Mouse (Mus musculus): ENCODE measurements around the gene Gm17349. TPM values are rescaled to one million over a fixed set of nuclear protein-coding genes. Genes with fewer than 3 reads are reported as not detected.

Gm17349 gene
- polyA plus RNA-seq, 1 experiment from 2014 or later: not detected

DNA sequence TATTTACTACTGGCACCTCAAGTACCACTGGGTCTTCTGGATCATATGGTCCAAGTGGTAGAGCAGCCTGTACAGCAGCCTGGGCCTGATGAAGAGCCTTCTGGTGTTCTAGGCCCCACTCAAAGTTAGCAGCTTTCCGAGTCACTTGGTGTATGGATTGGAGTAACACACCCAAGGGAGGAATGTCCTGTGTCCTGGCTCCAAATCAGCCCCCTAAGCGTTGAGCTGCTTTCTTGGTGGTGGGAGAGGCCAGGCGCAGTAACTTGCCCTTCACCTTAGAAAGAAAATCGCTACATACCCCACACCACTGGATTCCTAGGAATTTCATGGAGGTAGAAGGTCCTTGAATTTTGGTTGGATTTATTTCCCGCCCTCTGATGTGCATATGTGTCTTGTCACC lies 21.1 kb downstream of the Gm17349 start:
- Histone ChIP-seq H3K27me3 (ENCODE audit: control insufficient read depth, insufficient read depth, low read length) (no peaks in the 10 kb centered on the region), H3K4me1 (ENCODE audit: control insufficient read depth, insufficient read depth, low read length) (no peaks in the 10 kb centered on the region), H3K4me2 (ENCODE audit: low read depth, low read length) (no peak overlapping the region), H3K36me3 (replicated peaks; ENCODE audit: control insufficient read depth, insufficient read depth, low read depth, low read length) (no peaks in the 10 kb centered on the region), H3K9me3 (replicated peaks; ENCODE audit: control insufficient read depth, low read length) (no peaks in the 10 kb centered on the region), H3K9ac (replicated peaks; ENCODE audit: low read length) (no peak overlapping the region), H3K4me3 (ENCODE audit: low read depth, low read length) (no peak overlapping the region), H3K27ac (replicated peaks; ENCODE audit: low read depth, low read length) (no peak overlapping the region)
- no peak for DNase-seq (ENCODE audit: low spot score)
- no peak for ATAC-seq (replicated peaks; ENCODE audit: insufficient number of reproducible peaks, low FRiP score, low TSS enrichment, low read depth)
- WGBS: 88% methylated on average over 5 of the region's 5 CpGs

DNA sequence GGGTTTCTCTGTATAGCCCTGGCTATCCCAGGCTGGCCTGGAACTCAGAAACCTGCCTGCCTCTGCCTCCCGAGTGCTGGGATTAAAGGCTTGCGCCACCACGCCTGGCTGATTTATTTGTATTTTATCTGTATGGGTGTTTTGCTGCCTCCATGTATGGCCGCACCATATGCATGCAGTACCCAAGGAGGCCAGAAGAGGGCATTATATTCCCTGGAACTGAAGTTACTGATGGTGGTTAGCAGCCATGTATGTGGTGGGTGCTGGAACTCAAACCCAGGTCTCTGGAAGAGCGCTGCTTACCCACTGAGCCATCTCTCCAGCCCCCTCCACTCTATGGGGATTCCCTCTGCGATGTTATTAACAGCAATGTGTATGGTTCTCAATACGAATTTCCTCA lies 22.4 kb downstream of the Gm17349 start:
- no peak overlapping the region for H3K4me3 ChIP-seq (ENCODE audit: low read depth, low read length)
- DNase-seq (ENCODE audit: low spot score): no peak
- ATAC-seq (replicated peaks; ENCODE audit: insufficient number of reproducible peaks, low FRiP score, low TSS enrichment, low read depth): no peak

DNA sequence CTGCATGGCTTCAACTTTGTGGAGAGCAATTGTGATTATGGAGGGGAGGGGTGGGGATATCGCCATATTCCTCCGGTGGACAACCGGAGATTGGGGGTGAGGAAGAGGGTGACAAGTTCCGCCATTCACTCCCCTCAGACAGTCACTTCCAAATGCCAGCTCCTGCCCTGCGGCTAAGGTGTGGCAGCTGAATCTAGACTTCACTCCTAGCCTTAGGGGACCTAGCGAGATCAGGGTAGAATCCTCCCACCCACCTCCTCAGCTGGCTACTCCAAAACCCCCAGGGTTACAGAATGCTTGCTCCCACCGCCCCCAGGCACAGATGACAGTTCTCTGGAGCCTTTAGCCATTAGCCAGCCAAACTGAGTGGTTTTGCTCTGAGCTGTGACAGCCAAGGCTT lies 26.3 kb downstream of the Gm17349 start:
- no peak overlapping the region for H3K27ac ChIP-seq (replicated peaks; ENCODE audit: low read depth, low read length)
- no peak for DNase-seq (ENCODE audit: low spot score)
- H3K4me3 ChIP-seq (ENCODE audit: low read depth, low read length): no peak overlapping the region
- no peak for ATAC-seq (replicated peaks; ENCODE audit: insufficient number of reproducible peaks, low FRiP score, low TSS enrichment, low read depth)
- no peaks in the 10 kb centered on the region; the same call in 1 of the 2 replicates for H3K4me1 ChIP-seq (ENCODE audit: control insufficient read depth, insufficient read depth, low read length)
- no peak overlapping the region for H3K4me2 ChIP-seq (ENCODE audit: low read depth, low read length)
- H3K9ac ChIP-seq (replicated peaks; ENCODE audit: low read length): no peak overlapping the region
- 57% methylated on average over 7 of the region's 7 CpGs for WGBS
- H3K27me3 ChIP-seq (ENCODE audit: control insufficient read depth, insufficient read depth, low read length): no peaks in the 10 kb centered on the region
- H3K36me3 ChIP-seq (replicated peaks; ENCODE audit: control insufficient read depth, insufficient read depth, low read depth, low read length): no peaks in the 10 kb centered on the region
- H3K9me3 ChIP-seq (replicated peaks; ENCODE audit: control insufficient read depth, low read length): no peaks in the 10 kb centered on the region

More for the DNA sequence above, 22.4 kb downstream of the Gm17349 start:
- H3K27ac ChIP-seq (replicated peaks; ENCODE audit: low read depth, low read length): no peak overlapping the region
- H3K4me2 ChIP-seq (ENCODE audit: low read depth, low read length): no peak overlapping the region
- H3K4me1 ChIP-seq (ENCODE audit: control insufficient read depth, insufficient read depth, low read length): no peaks in the 10 kb centered on the region
- 93% methylated on average over 7 of the region's 7 CpGs for WGBS
- no peaks in the 10 kb centered on the region for H3K36me3 ChIP-seq (replicated peaks; ENCODE audit: control insufficient read depth, insufficient read depth, low read depth, low read length)
- no peaks in the 10 kb centered on the region for H3K27me3 ChIP-seq (ENCODE audit: control insufficient read depth, insufficient read depth, low read length)
- H3K9me3 ChIP-seq (replicated peaks; ENCODE audit: control insufficient read depth, low read length): no peaks in the 10 kb centered on the region
- H3K9ac ChIP-seq (replicated peaks; ENCODE audit: low read length): no peak overlapping the region

DNA sequence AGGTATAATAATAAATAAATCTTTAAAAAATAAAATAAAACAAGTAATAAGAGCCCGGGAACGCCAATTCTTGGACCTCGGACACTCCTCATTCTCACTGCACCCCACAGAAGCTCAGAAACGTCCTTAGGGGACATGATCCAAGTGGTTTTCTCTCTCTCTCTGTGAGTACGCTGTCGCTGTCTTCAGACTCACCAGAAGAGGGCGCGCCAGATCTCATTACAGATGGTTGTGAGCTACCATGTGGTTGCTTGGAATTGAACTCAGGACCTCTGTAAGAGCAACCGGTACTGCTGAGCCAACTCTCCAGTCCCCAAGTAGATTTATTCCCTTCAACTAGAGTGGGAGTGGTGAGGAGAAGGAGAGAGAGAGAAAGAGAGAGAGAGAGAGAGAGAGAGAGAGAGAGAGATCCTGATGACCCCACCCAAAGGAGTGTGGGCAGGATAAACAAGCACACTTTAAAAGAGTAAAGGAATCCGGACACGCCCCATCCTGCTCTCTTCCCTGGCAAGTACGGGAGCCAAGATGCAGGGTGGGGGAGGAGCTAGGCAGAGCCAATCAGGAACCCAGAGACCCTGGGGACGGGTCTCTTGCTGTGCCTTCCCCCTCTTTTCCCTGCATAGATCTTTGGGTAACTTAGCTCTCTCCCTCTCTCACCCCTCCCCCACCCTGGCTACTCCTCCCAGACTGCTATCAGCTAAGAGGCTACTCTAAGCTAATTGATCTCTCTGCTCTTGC lies 27.1 kb downstream of the Gm17349 start:
- no peak overlapping the region for H3K27ac ChIP-seq (replicated peaks; ENCODE audit: low read depth, low read length)
- no peaks in the 10 kb centered on the region for H3K36me3 ChIP-seq (replicated peaks; ENCODE audit: control insufficient read depth, insufficient read depth, low read depth, low read length)
- H3K9ac ChIP-seq (replicated peaks; ENCODE audit: low read length): no peak overlapping the region
- no peak overlapping the region for H3K4me2 ChIP-seq (ENCODE audit: low read depth, low read length)
- no peaks in the 10 kb centered on the region for H3K27me3 ChIP-seq (ENCODE audit: control insufficient read depth, insufficient read depth, low read length)
- 12% methylated on average over 13 of the region's 13 CpGs for WGBS
- ATAC-seq (replicated peaks; ENCODE audit: insufficient number of reproducible peaks, low FRiP score, low TSS enrichment, low read depth) (peak; percentile 51; the same call in 1 of the 2 replicates), DNase-seq (ENCODE audit: low spot score) (peak; percentile 55)
- no peaks in the 10 kb centered on the region for H3K9me3 ChIP-seq (replicated peaks; ENCODE audit: control insufficient read depth, low read length)
- no peak overlapping the region for H3K4me3 ChIP-seq (ENCODE audit: low read depth, low read length)
- no peaks in the 10 kb centered on the region; the same call in 1 of the 2 replicates for H3K4me1 ChIP-seq (ENCODE audit: control insufficient read depth, insufficient read depth, low read length)

DNA sequence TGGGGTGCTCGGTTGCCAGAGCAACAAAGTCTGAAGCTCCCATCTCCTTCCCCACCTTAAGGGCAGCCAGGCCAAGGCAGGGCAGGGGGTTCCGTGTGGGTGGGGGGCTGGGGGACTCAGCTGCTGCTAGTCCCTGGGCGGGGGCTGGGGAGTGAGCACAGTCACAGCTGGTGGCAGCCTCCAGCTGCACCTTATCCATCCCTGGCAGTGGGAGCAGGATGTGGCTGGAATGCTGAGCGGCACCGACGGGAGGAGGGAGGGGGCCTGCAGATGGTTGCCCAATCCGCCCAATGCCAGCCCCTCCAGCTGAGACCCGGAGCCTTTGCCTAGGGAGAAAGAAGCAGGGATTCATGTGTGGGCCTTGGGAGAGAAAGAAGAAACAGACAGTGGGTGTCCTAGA lies 28.2 kb downstream of the Gm17349 start:
- Histone ChIP-seq H3K9ac (replicated peaks; ENCODE audit: low read length) (0 out of 2 replicates have a peak overlapping the region, but pooled peaks have one; percentile 9), H3K4me2 (ENCODE audit: low read depth, low read length) (no peak overlapping the region), H3K36me3 (replicated peaks; ENCODE audit: control insufficient read depth, insufficient read depth, low read depth, low read length) (no peaks in the 10 kb centered on the region), H3K4me3 (ENCODE audit: low read depth, low read length) (no peak overlapping the region), H3K27me3 (ENCODE audit: control insufficient read depth, insufficient read depth, low read length) (peaks cover under 1% of the 10 kb centered on the region), H3K9me3 (replicated peaks; ENCODE audit: control insufficient read depth, low read length) (no peaks in the 10 kb centered on the region), H3K27ac (replicated peaks; ENCODE audit: low read depth, low read length) (no peak overlapping the region), H3K4me1 (ENCODE audit: control insufficient read depth, insufficient read depth, low read length) (no peaks in the 10 kb centered on the region; the same call in 1 of the 2 replicates)
- WGBS: 27% methylated on average over 8 of the region's 8 CpGs
- ATAC-seq (replicated peaks; ENCODE audit: insufficient number of reproducible peaks, low FRiP score, low TSS enrichment, low read depth): no peak
- no peak for DNase-seq (ENCODE audit: low spot score)

DNA sequence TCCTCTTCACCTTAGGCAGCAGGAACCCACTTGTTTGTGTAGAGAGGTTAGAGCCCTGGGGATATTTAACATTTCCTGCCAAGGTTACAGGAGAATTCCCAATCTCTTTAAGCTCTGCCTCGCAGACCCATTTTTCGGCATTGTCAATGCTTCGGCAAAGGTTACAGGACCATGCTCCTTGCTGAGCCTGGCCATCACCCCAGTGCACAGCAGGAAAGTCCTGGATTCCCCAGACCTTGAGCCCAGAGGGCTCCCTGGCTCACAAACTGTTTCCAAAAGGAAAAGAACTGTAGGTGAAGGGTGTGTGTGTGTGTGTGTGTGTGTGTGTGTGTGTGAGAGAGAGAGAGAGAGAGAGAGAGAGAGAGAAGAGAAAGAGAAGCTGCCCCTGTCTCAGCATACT lies 30.4 kb downstream of the Gm17349 start:
- Histone ChIP-seq H3K27me3 (ENCODE audit: control insufficient read depth, insufficient read depth, low read length) (peaks cover 20% of the 10 kb centered on the region), H3K9me3 (replicated peaks; ENCODE audit: control insufficient read depth, low read length) (no peaks in the 10 kb centered on the region), H3K36me3 (replicated peaks; ENCODE audit: control insufficient read depth, insufficient read depth, low read depth, low read length) (no peaks in the 10 kb centered on the region), H3K4me1 (ENCODE audit: control insufficient read depth, insufficient read depth, low read length) (no peaks in the 10 kb centered on the region; the same call in 1 of the 2 replicates), H3K27ac (replicated peaks; ENCODE audit: low read depth, low read length) (no peak overlapping the region), H3K4me3 (ENCODE audit: low read depth, low read length) (no peak overlapping the region), H3K4me2 (ENCODE audit: low read depth, low read length) (no peak overlapping the region), H3K9ac (replicated peaks; ENCODE audit: low read length) (no peak overlapping the region)
- 72% methylated on average over 3 of the region's 3 CpGs for WGBS
- ATAC-seq (replicated peaks; ENCODE audit: insufficient number of reproducible peaks, low FRiP score, low TSS enrichment, low read depth) (no peak), DNase-seq (ENCODE audit: low spot score) (no peak)

DNA sequence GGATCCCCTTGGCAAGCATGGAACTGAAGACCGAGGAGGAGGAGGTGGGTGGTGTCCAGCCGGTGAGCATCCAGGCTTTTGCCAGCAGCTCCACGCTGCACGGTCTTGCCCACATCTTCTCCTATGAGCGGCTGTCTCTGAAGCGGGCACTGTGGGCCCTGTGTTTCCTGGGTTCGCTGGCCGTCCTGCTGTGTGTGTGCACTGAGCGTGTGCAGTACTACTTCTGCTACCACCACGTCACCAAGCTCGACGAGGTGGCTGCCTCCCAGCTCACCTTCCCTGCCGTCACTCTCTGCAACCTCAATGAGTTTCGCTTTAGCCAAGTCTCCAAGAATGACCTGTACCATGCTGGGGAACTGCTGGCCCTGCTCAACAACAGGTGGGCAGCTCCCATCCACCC lies 33.5 kb downstream of the Gm17349 start:
- Histone ChIP-seq H3K36me3 (replicated peaks; ENCODE audit: control insufficient read depth, insufficient read depth, low read depth, low read length) (no peaks in the 10 kb centered on the region), H3K9me3 (replicated peaks; ENCODE audit: control insufficient read depth, low read length) (no peaks in the 10 kb centered on the region), H3K4me1 (ENCODE audit: control insufficient read depth, insufficient read depth, low read length) (no peaks in the 10 kb centered on the region; the same call in 1 of the 2 replicates), H3K27ac (replicated peaks; ENCODE audit: low read depth, low read length) (no peak overlapping the region), H3K4me3 (ENCODE audit: low read depth, low read length) (no peak overlapping the region), H3K27me3 (ENCODE audit: control insufficient read depth, insufficient read depth, low read length) (peaks cover 28% of the 10 kb centered on the region), H3K4me2 (ENCODE audit: low read depth, low read length) (no peak overlapping the region), H3K9ac (replicated peaks; ENCODE audit: low read length) (no peak overlapping the region)
- WGBS: 73% methylated on average over 14 of the region's 14 CpGs
- DNase-seq (ENCODE audit: low spot score): no peak
- ATAC-seq (replicated peaks; ENCODE audit: insufficient number of reproducible peaks, low FRiP score, low TSS enrichment, low read depth): no peak

DNA sequence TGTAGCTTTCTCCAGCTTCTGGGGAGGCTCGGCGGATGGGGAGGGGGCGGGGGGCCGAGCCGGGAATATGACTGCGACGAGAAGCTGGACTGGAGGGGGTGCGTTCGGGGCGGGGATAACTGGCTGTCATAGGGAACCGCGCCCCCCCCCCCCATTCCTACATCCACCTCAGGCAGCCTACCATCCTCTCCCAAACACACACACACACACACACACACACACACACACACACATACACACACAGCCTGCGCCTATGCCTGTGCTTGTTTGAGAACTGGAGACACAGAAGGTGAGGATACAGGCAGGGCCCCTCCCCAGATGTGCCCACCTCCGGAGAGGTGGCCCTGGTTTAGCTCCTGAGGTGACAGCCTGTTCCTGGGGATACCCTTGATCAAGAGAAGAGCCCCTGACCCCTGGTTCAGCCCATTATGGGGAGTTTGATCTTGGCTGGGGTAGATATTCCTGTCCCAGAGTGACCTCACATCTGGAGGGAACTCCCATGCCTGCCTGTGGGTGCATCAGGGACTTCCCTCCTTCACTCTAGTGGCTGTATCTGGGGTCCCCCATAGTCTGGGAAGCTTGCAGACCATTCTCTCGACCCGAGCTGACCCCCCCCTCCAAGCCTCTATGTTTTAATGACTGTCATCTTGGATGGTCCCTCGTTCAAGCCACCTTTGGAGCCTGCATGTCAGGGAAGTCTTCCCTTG lies 34.2 kb downstream of the Gm17349 start:
- Histone ChIP-seq H3K36me3 (replicated peaks; ENCODE audit: control insufficient read depth, insufficient read depth, low read depth, low read length) (no peaks in the 10 kb centered on the region), H3K27me3 (ENCODE audit: control insufficient read depth, insufficient read depth, low read length) (peaks cover 32% of the 10 kb centered on the region), H3K9ac (replicated peaks; ENCODE audit: low read length) (peak overlapping the region; percentile 61), H3K4me1 (ENCODE audit: control insufficient read depth, insufficient read depth, low read length) (no peaks in the 10 kb centered on the region; the same call in 1 of the 2 replicates), H3K4me3 (ENCODE audit: low read depth, low read length) (peak overlapping the region; percentile 61), H3K9me3 (replicated peaks; ENCODE audit: control insufficient read depth, low read length) (no peaks in the 10 kb centered on the region), H3K27ac (replicated peaks; ENCODE audit: low read depth, low read length) (no peak overlapping the region), H3K4me2 (ENCODE audit: low read depth, low read length) (peak overlapping the region; percentile 99)
- 10% methylated on average over 15 of the region's 17 CpGs for WGBS
- ATAC-seq (replicated peaks; ENCODE audit: insufficient number of reproducible peaks, low FRiP score, low TSS enrichment, low read depth) (peak; percentile 49; the same call in 1 of the 2 replicates), DNase-seq (ENCODE audit: low spot score) (no peak)
